Mouse (Mus musculus) neural tube, embryonic 15.5 days (tissue): ENCODE data around the gene Olfr74. TPM values are rescaled to one million over a fixed set of nuclear protein-coding genes. Genes with fewer than 3 reads are reported as not detected.
"Not testable (repeated sequence)": the region's sequence is repeated elsewhere in the genome, so short reads cannot be mapped to it uniquely, and the experiment has no call there.

Experiments used
- ATAC-seq: fragments of 200-750 bp; cut with Nextera tagmentation; 2 replicates; pipeline ENCODE4 v1.8.0; 2017; ENCODE audit warnings: mild to moderate bottlenecking, moderate TSS enrichment, moderate library complexity; ENCODE audit not compliant: low FRiP score
- H3K27ac ChIP-seq: fragments of 300-500 bp; sonication (generic); replicated peaks from 2 replicates; pipeline ENCODE4 v1.5.1; 2015; ENCODE audit warnings: mild to moderate bottlenecking, inconsistent platforms
- H3K27me3 ChIP-seq: fragments of 300-500 bp; sonication (generic); replicated peaks from 2 replicates; pipeline ENCODE4 v1.6.1; 2015; ENCODE audit warnings: inconsistent platforms
- H3K36me3 ChIP-seq: fragments of 300-500 bp; sonication (generic); 2 replicates; pipeline ENCODE4 v1.6.1; 2015; ENCODE audit warnings: inconsistent platforms
- H3K4me1 ChIP-seq: fragments of 300-500 bp; sonication (generic); 2 replicates; pipeline ENCODE4 v1.6.1; 2015; ENCODE audit warnings: inconsistent platforms
- H3K4me2 ChIP-seq: fragments of 300-500 bp; sonication (generic); 2 replicates; pipeline ENCODE4 v1.6.1; 2015; ENCODE audit warnings: inconsistent platforms, mild to moderate bottlenecking, moderate library complexity
- H3K4me3 ChIP-seq: fragments of 300-500 bp; sonication (generic); replicated peaks from 2 replicates; pipeline ENCODE4 v1.5.1; 2015; ENCODE audit warnings: mild to moderate bottlenecking, inconsistent platforms
- H3K9ac ChIP-seq: fragments of 300-500 bp; sonication (generic); replicated peaks from 2 replicates; pipeline ENCODE4 v1.6.1; 2015; ENCODE audit warnings: mild to moderate bottlenecking, inconsistent platforms
- H3K9me3 ChIP-seq: fragments of 300-500 bp; sonication (generic); replicated peaks from 2 replicates; pipeline ENCODE4 v1.6.1; 2016; ENCODE audit warnings: inconsistent platforms
- WGBS: fragments of 180-500 bp; shearing (Covaris S2); methylation state at CpG from one replicate; pipeline ENCODE4 v1.1.7; 2015; ENCODE audit warnings: mixed read lengths; 5-methylcytosine and 5-hydroxymethylcytosine counted together
- polyA plus RNA-seq: library from polyadenylated mRNA; unstranded; fragments of >200 nt; fragmentation: Nextera tagmentation; extraction: Ambion mirVana; gene quantifications from 2 replicates; pipeline ENCODE4 v1.2.1, GENCODE M21; 2015

Gene Olfr74
- polyA plus RNA-seq: not detected in 2 replicates

GRCm38 (mm10) chr2:87974563-87974962 lies at the start of gene Olfr74:
Olfr74 (minus strand) TSS chr2:87974663.
- H3K4me2 ChIP-seq: no peak within 1 kb of the TSS
- ATAC-seq: no peak
- WGBS: 72% methylated on average over 3 of the region's 3 CpGs
- no peaks in the 10 kb centered on the region for H3K27me3 ChIP-seq
- H3K4me3 ChIP-seq: no peak within 1 kb of the TSS
- no peaks in the 10 kb centered on the region for H3K9me3 ChIP-seq
- no peak within 1 kb of the TSS for H3K27ac ChIP-seq
- no peaks in the 10 kb centered on the region for H3K36me3 ChIP-seq
- no peaks in the 10 kb centered on the region for H3K4me1 ChIP-seq
- no peak within 1 kb of the TSS for H3K9ac ChIP-seq

- not testable (repeated sequence) for H3K36me3 ChIP-seq, ATAC-seq, H3K9me3 ChIP-seq, H3K4me3 ChIP-seq, H3K27me3 ChIP-seq, H3K4me2 ChIP-seq, H3K27ac ChIP-seq, H3K4me1 ChIP-seq, H3K9ac ChIP-seq
- WGBS: 86% methylated on average over 1 of the region's 1 CpGs
Observed at GRCm38 (mm10) chr2:88022474-88022873, 48.0 kb upstream of the Olfr74 start, which contains the start of gene Olfr1161. Olfr1161 (plus strand) TSS chr2:88022774.

GRCm38 (mm10) chr2:88007515-88008318 lies 33.3 kb upstream of the Olfr74 start, which contains the start of gene Olfr1160:
Olfr1160 (minus strand) TSS chr2:88008268.
- ATAC-seq: no peak
- H3K4me2 ChIP-seq: no peak within 1 kb of the TSS
- H3K4me3 ChIP-seq: no peak within 1 kb of the TSS
- no peaks in the 10 kb centered on the region for H3K4me1 ChIP-seq
- H3K27me3 ChIP-seq: no peaks in the 10 kb centered on the region
- H3K36me3 ChIP-seq: no peaks in the 10 kb centered on the region
- H3K9me3 ChIP-seq: no peaks in the 10 kb centered on the region
- H3K27ac ChIP-seq: no peak within 1 kb of the TSS
- H3K9ac ChIP-seq: no peak within 1 kb of the TSS

GRCm38 (mm10) chr2:87989813-87990212 lies 15.3 kb upstream of the Olfr74 start, which contains the start of gene Olfr1158:
Olfr1158 (plus strand) TSS chr2:87990113.
- no peaks in the 10 kb centered on the region for H3K9me3 ChIP-seq
- no peak within 1 kb of the TSS for H3K9ac ChIP-seq
- no peaks in the 10 kb centered on the region for H3K27me3 ChIP-seq
- H3K4me2 ChIP-seq: no peak within 1 kb of the TSS
- ATAC-seq: no peak
- no peak within 1 kb of the TSS for H3K27ac ChIP-seq
- no peak within 1 kb of the TSS for H3K4me3 ChIP-seq
- no peaks in the 10 kb centered on the region for H3K36me3 ChIP-seq
- no peaks in the 10 kb centered on the region for H3K4me1 ChIP-seq

- Histone ChIP-seq H3K27me3 (no peaks in the 10 kb centered on the region), H3K4me2 (no peak within 1 kb of the TSS), H3K4me3 (no peak within 1 kb of the TSS), H3K4me1 (no peaks in the 10 kb centered on the region), H3K9me3 (no peaks in the 10 kb centered on the region), H3K36me3 (no peaks in the 10 kb centered on the region), H3K27ac (no peak within 1 kb of the TSS), H3K9ac (no peak within 1 kb of the TSS)
- 98% methylated on average over 4 of the region's 4 CpGs for WGBS
- no peak for ATAC-seq
Observed at GRCm38 (mm10) chr2:87968199-87968598, 6.3 kb downstream of the Olfr74 start, which contains the start of gene Olfr1157. Olfr1157 (minus strand) TSS chr2:87968299.

- no peak within 1 kb of the TSS for H3K9ac ChIP-seq
- no peaks in the 10 kb centered on the region for H3K9me3 ChIP-seq
- no peaks in the 10 kb centered on the region for H3K27me3 ChIP-seq
- H3K4me1 ChIP-seq: no peaks in the 10 kb centered on the region
- no peaks in the 10 kb centered on the region for H3K36me3 ChIP-seq
- H3K4me3 ChIP-seq: no peak within 1 kb of the TSS
- no peak within 1 kb of the TSS for H3K27ac ChIP-seq
- ATAC-seq: no peak
- no peak within 1 kb of the TSS for H3K4me2 ChIP-seq
Observed at GRCm38 (mm10) chr2:87953000-87953399, 21.5 kb downstream of the Olfr74 start, which contains the start of gene Olfr1156. Olfr1156 (minus strand) TSS chr2:87953100.

- 93% methylated on average over 1 of the region's 1 CpGs for WGBS
- Histone ChIP-seq H3K36me3 (no peaks in the 10 kb centered on the region), H3K9me3 (no peaks in the 10 kb centered on the region), H3K27ac (no peak within 1 kb of the TSS), H3K4me1 (no peaks in the 10 kb centered on the region), H3K4me2 (no peak within 1 kb of the TSS), H3K4me3 (no peak within 1 kb of the TSS), H3K9ac (no peak within 1 kb of the TSS), H3K27me3 (no peaks in the 10 kb centered on the region)
- no peak for ATAC-seq
Observed at GRCm38 (mm10) chr2:87945037-87945436, 29.4 kb downstream of the Olfr74 start, which contains the start of gene Olfr1155. Olfr1155 (minus strand) TSS chr2:87945137.

Other genes with a start within 250 kb of the Olfr74 start
- not detected in 2 replicates for gene Olfr1138, start 234.7 kb downstream of the Olfr74 start, polyA plus RNA-seq
- not detected in 2 replicates for gene Olfr1140, start 230.9 kb downstream of the Olfr74 start, polyA plus RNA-seq
- not detected in 2 replicates for gene Olfr1141, start 220.7 kb downstream of the Olfr74 start, polyA plus RNA-seq
- not detected in 2 replicates for gene Olfr152, start 195.2 kb downstream of the Olfr74 start, polyA plus RNA-seq
- gene Olfr1143, start 174.1 kb downstream of the Olfr74 start, polyA plus RNA-seq: not detected in 2 replicates
- gene Olfr1145, start 164.8 kb downstream of the Olfr74 start, polyA plus RNA-seq: not detected in 2 replicates
- not detected in 2 replicates for gene Olfr1148, start 144.1 kb downstream of the Olfr74 start, polyA plus RNA-seq
- gene Olfr1150-ps1, start 130.7 kb downstream of the Olfr74 start, polyA plus RNA-seq: not detected in 2 replicates
- gene Olfr1151, start 118.8 kb downstream of the Olfr74 start, polyA plus RNA-seq: not detected in 2 replicates
- gene Olfr1152, start 108.2 kb downstream of the Olfr74 start, polyA plus RNA-seq: not detected in 2 replicates
- not detected in 2 replicates for gene Olfr1153, start 79.7 kb downstream of the Olfr74 start, polyA plus RNA-seq
- gene Olfr1154, start 69.5 kb downstream of the Olfr74 start, polyA plus RNA-seq: not detected in 2 replicates
- gene Olfr1155, start 29.5 kb downstream of the Olfr74 start, polyA plus RNA-seq: not detected in 2 replicates
- gene Olfr1156, start 21.6 kb downstream of the Olfr74 start, polyA plus RNA-seq: not detected in 2 replicates
- gene Olfr1157, start 6.4 kb downstream of the Olfr74 start, polyA plus RNA-seq: not detected in 2 replicates
- gene Olfr1158, start 15.4 kb upstream of the Olfr74 start, polyA plus RNA-seq: not detected in 2 replicates
- not detected in 2 replicates for gene Olfr1160, start 33.6 kb upstream of the Olfr74 start, polyA plus RNA-seq
- gene Olfr1161, start 48.1 kb upstream of the Olfr74 start, polyA plus RNA-seq: not detected in 2 replicates
- gene Olfr73, start 63.0 kb upstream of the Olfr74 start, polyA plus RNA-seq: not detected in 2 replicates
- gene Olfr1162, start 76.5 kb upstream of the Olfr74 start, polyA plus RNA-seq: not detected in 2 replicates
- gene Olfr1163, start 97.2 kb upstream of the Olfr74 start, polyA plus RNA-seq: not detected in 2 replicates
- not detected in 2 replicates for gene Olfr1164, start 119.3 kb upstream of the Olfr74 start, polyA plus RNA-seq
- gene Olfr1166, start 153.6 kb upstream of the Olfr74 start, polyA plus RNA-seq: not detected in 2 replicates
- gene Olfr1167, start 180.5 kb upstream of the Olfr74 start, polyA plus RNA-seq: not detected in 2 replicates
- not detected in 2 replicates for gene Olfr1168, start 207.2 kb upstream of the Olfr74 start, polyA plus RNA-seq